Mouse (Mus musculus) kidney, adult 2 months (tissue): Measurements from ENCODE around the gene Slc1a3.

ENCODE experiments used
- CTCF ChIP-seq: fragments of 200-500 bp; conservative IDR thresholded peaks from 2 replicates; pipeline ENCODE4 v1.5.1; 2011; ENCODE audit warnings: low read depth, mild to moderate bottlenecking, control low read depth, low read length, moderate library complexity, mixed read lengths; ENCODE audit not compliant: insufficient read depth, insufficient read length
- POLR2A ChIP-seq: fragments of 200-500 bp; IDR thresholded peaks from one replicate; pipeline ENCODE4 v1.6.1; 2011; ENCODE audit warnings: low read depth, low read length, control low read depth

DNA sequence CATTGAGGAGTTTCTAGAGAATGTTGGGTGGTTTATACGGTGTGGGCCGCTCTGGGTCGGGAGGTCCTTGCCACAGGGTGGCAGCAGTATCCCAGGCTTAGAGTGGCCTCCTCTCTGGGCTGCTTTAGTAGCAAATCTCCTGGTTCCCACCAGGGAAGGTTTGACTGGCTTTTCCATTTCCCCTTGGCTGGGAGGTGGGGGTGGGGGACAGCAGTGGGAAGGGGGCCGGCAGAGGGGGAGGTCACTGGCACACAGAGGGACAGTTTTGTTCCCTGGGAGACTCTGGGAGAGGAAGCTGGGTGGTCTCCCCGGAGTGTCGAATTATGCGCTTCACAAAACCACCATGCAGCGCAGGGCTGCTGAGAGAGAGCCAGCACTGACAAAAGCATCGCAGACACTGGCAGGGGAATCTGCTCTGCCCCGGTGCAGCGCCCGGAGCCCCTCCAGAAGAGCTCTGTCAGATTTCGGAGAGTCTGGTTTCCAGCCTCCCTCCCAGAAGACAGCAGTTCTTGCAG, 81.2 kb downstream of the Slc1a3 start:
- TF ChIP-seq CTCF, result peak; percentile 67
- no peak for TF ChIP-seq POLR2A
